Mouse (Mus musculus) ES-E14 (cell line): Measurements from ENCODE around the gene Rbm8a. TPM values are rescaled to one million over a fixed set of nuclear protein-coding genes. Genes with fewer than 3 reads are reported as not detected.
A peak's percentile ranks its signal among the peaks of the same experiment; 100 is the strongest.

Source experiments
- DNase-seq: peaks from one replicate; pipeline ENCODE4 v3.0.0-alpha.2; 2013; ENCODE audit warnings: low read depth, low spot score
- H3K27ac ChIP-seq: 2 replicates; pipeline ENCODE4 v1.5.1; 2012; ENCODE audit warnings: low read depth, mild to moderate bottlenecking, low read length, moderate library complexity, mixed read lengths; ENCODE audit not compliant: poor library complexity, insufficient read depth, severe bottlenecking
- H3K36me3 ChIP-seq: 2 replicates; pipeline ENCODE4 v1.6.1; 2012; ENCODE audit warnings: mild to moderate bottlenecking, low read length, moderate library complexity, mixed read lengths; ENCODE audit not compliant: control insufficient read depth, poor library complexity, insufficient read depth, severe bottlenecking
- H3K4me1 ChIP-seq, 2 experiments: fragments of 150-350 bp in 1 of 2; sonication (generic) in 1 of 2; 2 replicates each; pipeline ENCODE4 v1.6.1; 2012; ENCODE audit warnings: low read length in 2 of 2, mild to moderate bottlenecking in 1 of 2, mixed read lengths in 1 of 2; ENCODE audit not compliant: control insufficient read depth in 2 of 2, insufficient read depth in 2 of 2, poor library complexity in 1 of 2
- H3K4me3 ChIP-seq, 2 experiments: fragments of 150-350 bp in 1 of 2; sonication (generic) in 1 of 2; 2 replicates each; pipeline ENCODE4 v1.5.1; 2012; ENCODE audit warnings: low read length in 2 of 2, low read depth in 1 of 2, mild to moderate bottlenecking in 1 of 2, mixed read lengths in 1 of 2; ENCODE audit not compliant: insufficient read depth in 1 of 2, poor library complexity in 1 of 2, severe bottlenecking in 1 of 2
- H3K9ac ChIP-seq: 2 replicates; pipeline ENCODE4 v1.6.1; 2012; ENCODE audit warnings: low read depth, mild to moderate bottlenecking, low read length, mixed read lengths; ENCODE audit not compliant: poor library complexity, insufficient read depth, severe bottlenecking
- H3K9me3 ChIP-seq: fragments of 150-350 bp; sonication (generic); 2 replicates; pipeline ENCODE4 v1.6.1; 2012; ENCODE audit warnings: low read depth, mild to moderate bottlenecking, low read length; ENCODE audit not compliant: control insufficient read depth, insufficient read depth
- CHD2 ChIP-seq: IDR thresholded peaks from 2 replicates; pipeline ENCODE4 v1.6.1; 2014; ENCODE audit warnings: mild to moderate bottlenecking, low read depth, low read length, inconsistent platforms
- HCFC1 ChIP-seq: IDR thresholded peaks from 2 replicates; pipeline ENCODE4 v1.6.1; 2012; ENCODE audit warnings: low read length, inconsistent platforms, borderline replicate concordance; ENCODE audit not compliant: insufficient read depth
- MAFK ChIP-seq: IDR thresholded peaks from 2 replicates; pipeline ENCODE4 v1.6.1; 2014; ENCODE audit warnings: mild to moderate bottlenecking, low read depth, low read length, inconsistent platforms; ENCODE audit not compliant: insufficient read depth
- ZC3H11A ChIP-seq: IDR thresholded peaks from 2 replicates; pipeline ENCODE4 v1.6.1; 2012; ENCODE audit warnings: low read depth, mild to moderate bottlenecking, inconsistent platforms, low read length, borderline replicate concordance
- ZNF384 ChIP-seq: IDR thresholded peaks from 2 replicates; pipeline ENCODE4 v1.6.1; 2012; ENCODE audit warnings: low read depth, low read length, inconsistent platforms
- in situ Hi-C, 2 experiments: fragments of 600-800 bp; cut with MboI; formaldehyde crosslinking; loops; one replicate each; pipeline ENCODE4 v1.15.1; 2025; ENCODE audit warnings: low sequenced_read_pairs in 2 of 2, inconsistent platforms in 1 of 2; ENCODE audit not compliant: unreplicated experiment in 2 of 2
- total RNA-seq: library from RNA; depleted of rRNA; stranded (reverse); fragments of 300-350 nt; gene quantifications from 2 replicates; pipeline ENCODE4 v1.2.3, GENCODE M21; 2012

Rbm8a gene
- total RNA-seq, 1 experiment, result 140 TPM

DNA sequence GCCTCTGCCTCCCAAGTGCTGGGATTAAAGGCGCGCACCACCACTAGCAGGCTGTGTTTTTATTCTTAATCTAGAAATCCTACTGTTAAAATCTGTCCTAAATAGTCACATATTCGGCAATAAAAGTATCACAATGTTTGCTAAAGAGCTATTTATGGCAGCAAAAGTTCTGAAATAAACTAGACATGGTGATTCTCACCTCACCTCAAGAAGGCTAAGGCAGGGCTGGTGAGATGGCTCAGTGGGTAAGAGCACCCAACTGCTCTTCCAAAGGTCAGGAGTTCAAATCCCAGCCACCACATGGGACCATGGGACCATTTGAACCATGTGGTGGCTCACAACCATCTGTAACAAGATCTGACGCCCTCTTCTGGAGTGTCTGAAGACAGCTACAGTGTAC lies 39.1 kb upstream of the Rbm8a start:
- in situ Hi-C loops, result no loop called here
- no peak overlapping the region for H3K27ac ChIP-seq
- H3K9me3 ChIP-seq, result no peaks in the 10 kb centered on the region
- no peak overlapping the region for H3K9ac ChIP-seq
- TF ChIP-seq ZNF384, result no peak
- no peak for TF ChIP-seq MAFK
- no peak for TF ChIP-seq HCFC1
- no peak for TF ChIP-seq ZC3H11A
- TF ChIP-seq CHD2, result no peak
- peaks cover 7 to 10% of the 10 kb centered on the region in 2 experiments; a peak in 3 of 4 replicates for H3K4me1 ChIP-seq
- H3K36me3 ChIP-seq, result no peaks in the 10 kb centered on the region
- no peak for DNase-seq
- no peak overlapping the region for H3K4me3 ChIP-seq

GRCm38 (mm10) chr3:96593374-96593773 lies 36.4 kb upstream of the Rbm8a start:
- H3K27ac ChIP-seq, result no peak overlapping the region

DNA sequence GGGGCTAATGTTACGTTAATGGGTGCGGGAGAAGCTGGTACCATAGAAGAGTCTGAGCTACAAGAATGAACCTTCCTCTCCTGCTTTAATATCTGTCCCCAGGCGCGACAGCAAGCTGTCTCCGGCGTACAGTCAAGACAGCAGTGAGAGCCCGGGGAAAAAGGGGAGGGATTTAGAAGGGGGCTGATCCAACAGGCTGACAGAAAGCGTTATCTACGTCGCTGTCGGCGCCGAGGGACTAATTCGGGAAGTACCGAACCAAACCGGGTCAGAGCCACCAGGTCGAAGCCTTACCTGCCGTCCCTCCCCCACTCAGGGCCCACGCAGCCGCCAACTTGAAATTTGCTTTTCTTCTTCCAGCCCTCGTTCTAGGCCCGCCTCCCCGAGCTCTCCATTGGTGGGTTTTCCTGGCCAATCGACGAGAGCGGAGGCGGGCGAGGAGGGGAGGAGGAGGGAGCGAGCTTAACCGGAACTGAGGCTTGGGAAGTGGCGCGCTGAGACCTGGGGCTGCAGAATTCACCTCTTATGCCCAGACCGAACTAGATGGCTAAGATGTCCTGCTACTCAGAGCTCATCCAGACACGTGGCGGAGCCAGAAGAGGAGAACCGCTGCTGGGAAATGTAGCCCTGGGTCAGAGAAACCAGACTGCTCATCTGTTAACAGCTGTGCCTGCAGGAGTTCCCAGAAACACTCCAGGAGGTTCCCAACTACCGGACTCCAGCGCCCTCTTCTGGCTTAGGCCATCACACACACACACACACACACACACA lies 35.8 kb upstream of the Rbm8a start, which contains the start of gene Polr3gl:
Polr3gl (minus strand) TSS at position 392 of the 771 bp plus-strand sequence.
- in situ Hi-C loops, result no loop called here
- Histone ChIP-seq H3K36me3 (no peaks in the 10 kb centered on the region), H3K9ac (peak within 1 kb of the TSS; percentile 82), H3K9me3 (no peaks in the 10 kb centered on the region), H3K4me1 (peaks cover 13 to 18% of the 10 kb centered on the region in 2 experiments), H3K4me3 (peak within 1 kb of the TSS; percentile 84 to 96), H3K27ac (peak within 1 kb of the TSS; percentile 67; the same call in 1 of the 2 replicates)
- TF ChIP-seq CHD2 (no peak; the same call in 1 of the 2 replicates), HCFC1 (no peak), ZC3H11A (no peak), MAFK (no peak), ZNF384 (no peak)
- peak; percentile 96 for DNase-seq

More at GRCm38 (mm10) chr3:96593374-96593773, 36.4 kb upstream of the Rbm8a start:
- no peaks in the 10 kb centered on the region for H3K9me3 ChIP-seq
- in situ Hi-C loops, result no loop called here
- H3K4me3 ChIP-seq, result peak overlapping the region; percentile 84 to 96
- TF ChIP-seq HCFC1 (no peak), ZNF384 (no peak), ZC3H11A (no peak), MAFK (no peak), CHD2 (no peak)
- H3K4me1 ChIP-seq, result peaks cover 13 to 14% of the 10 kb centered on the region in 2 experiments
- no peaks in the 10 kb centered on the region for H3K36me3 ChIP-seq
- DNase-seq, result no peak
- peak overlapping the region; percentile 82; the same call in 1 of the 2 replicates for H3K9ac ChIP-seq

GRCm38 (mm10) chr3:96594851-96595250 lies 34.9 kb upstream of the Rbm8a start:
- DNase-seq, result no peak
- no peak overlapping the region for H3K9ac ChIP-seq
- no peaks in the 10 kb centered on the region for H3K36me3 ChIP-seq
- H3K4me1 ChIP-seq, result peaks cover 13 to 17% of the 10 kb centered on the region in 2 experiments
- H3K9me3 ChIP-seq, result no peaks in the 10 kb centered on the region
- no peak for TF ChIP-seq CHD2
- TF ChIP-seq ZC3H11A, result no peak
- TF ChIP-seq MAFK, result no peak
- TF ChIP-seq ZNF384, result no peak
- TF ChIP-seq HCFC1, result no peak
- H3K4me3 ChIP-seq, result no peak overlapping the region
- H3K27ac ChIP-seq, result no peak overlapping the region
- in situ Hi-C loops, result no loop called here
